ENCODE assay signal across 12 mouse cellular contexts in the genomic region with DNA sequence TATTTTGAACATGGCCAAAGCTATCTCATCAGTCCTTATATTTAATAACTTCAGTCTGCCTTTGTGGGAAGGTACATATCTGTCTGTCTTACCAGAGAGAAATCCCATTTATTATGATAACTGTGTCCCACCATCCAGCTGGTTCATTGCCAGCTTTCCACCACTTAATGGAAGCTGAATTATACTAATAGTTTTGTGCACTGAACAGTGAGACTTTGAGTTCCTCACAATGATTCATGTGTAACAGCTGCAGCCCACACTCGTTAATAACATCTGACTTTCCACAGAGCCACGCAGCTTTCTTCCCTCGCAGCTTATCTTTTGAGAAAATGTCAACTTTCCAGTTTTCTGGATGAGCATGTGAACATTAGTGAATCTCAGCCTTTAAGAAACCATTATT.
DNase-seq lines count a peak whose midpoint lies in the region; ATAC-seq lines count a peak whose summit lies in the region.
"Had no signal": no experiment of that assay in that cellular context is flagged by ENCODE, and none has a peak within 500 bp of the region (broad histone marks: within the 10 kb centered on the region; RNA-seq: fewer than 3 reads in every experiment).

No protein-coding gene starts in this region.

- H3K4me2 ChIP-seq in hindbrain, embryonic 11.5 days (replicated peaks; ENCODE audit: low read depth, low read length): no peak overlapping the region
- H3K4me2 ChIP-seq: limb, embryonic 13.5 days; neural tube, embryonic 12.5 days had no signal

- H3K27me3 ChIP-seq in hindbrain, embryonic 11.5 days (ENCODE audit: control insufficient read depth, insufficient read depth, low read length): no peaks in the 10 kb centered on the region
- H3K27me3 ChIP-seq in hindbrain, embryonic 10.5 days (ENCODE audit: insufficient read depth, poor library complexity, severe bottlenecking): no peaks in the 10 kb centered on the region
- H3K27me3 ChIP-seq: limb, embryonic 13.5 days; neural tube, embryonic 12.5 days had no signal

- no peaks in the 10 kb centered on the region for H3K9me3 ChIP-seq in hindbrain, embryonic 11.5 days (ENCODE audit: control insufficient read depth, low read length)
- no peaks in the 10 kb centered on the region for H3K9me3 ChIP-seq in hindbrain, embryonic 10.5 days
- H3K9me3 ChIP-seq: limb, embryonic 13.5 days; neural tube, embryonic 12.5 days had no signal

- intact Hi-C loops in heart, postnatal 14 days (cut with DNase I): no loop called here

- no peak overlapping the region for H3K27ac ChIP-seq in hindbrain, embryonic 11.5 days (ENCODE audit: low read depth, low read length)
- H3K27ac ChIP-seq in hindbrain, embryonic 10.5 days: no peak overlapping the region
- H3K27ac ChIP-seq: limb, embryonic 13.5 days; macrophage; neural tube, embryonic 12.5 days had no signal

- no peak overlapping the region for H3K9ac ChIP-seq in hindbrain, embryonic 11.5 days (ENCODE audit: low read depth, low read length)
- H3K9ac ChIP-seq: limb, embryonic 13.5 days; neural tube, embryonic 12.5 days had no signal

- WGBS in hindbrain, embryonic 11.5 days: 71% methylated on average over 3 of the region's 3 CpGs
- 81% methylated on average over 3 of the region's 3 CpGs for WGBS in hindbrain, embryonic 10.5 days

- ATAC-seq in hindbrain, embryonic 11.5 days (ENCODE audit: low FRiP score): 0 out of 2 replicates have a peak, but pooled peaks have one; percentile 20

- no peaks in the 10 kb centered on the region for H3K36me3 ChIP-seq in hindbrain, embryonic 11.5 days (ENCODE audit: control insufficient read depth, insufficient read depth, low read length)
- H3K36me3 ChIP-seq in hindbrain, embryonic 10.5 days: no peaks in the 10 kb centered on the region
- H3K36me3 ChIP-seq: limb, embryonic 13.5 days; neural tube, embryonic 12.5 days had no signal

- DNase-seq in hindbrain, embryonic 11.5 days (ENCODE audit: low spot score): no peak
- no peak for DNase-seq in hindbrain, embryonic 10.5 days (ENCODE audit: low spot score)
- DNase-seq in lung, postnatal 36 days: peak; percentile 4
- DNase-seq in lung, adult 18-20 months: no peak
- DNase-seq in brain, adult 2 months (ENCODE audit: low read depth, low spot score): peak; percentile 71
- DNase-seq in heart, postnatal 14 days: peak; percentile 14 to 26
- DNase-seq in cerebellum, adult 11-12 months: no peak
- DNase-seq: adrenal gland, adult 8-10 months; cerebellum, adult 9-11 months had no signal

- no peaks in the 10 kb centered on the region for H3K4me1 ChIP-seq in hindbrain, embryonic 11.5 days (replicated peaks; ENCODE audit: control insufficient read depth, insufficient read depth, low read length)
- H3K4me1 ChIP-seq in hindbrain, embryonic 10.5 days (replicated peaks): no peaks in the 10 kb centered on the region
- H3K4me1 ChIP-seq: limb, embryonic 13.5 days; neural tube, embryonic 12.5 days had no signal

- H3K4me3 ChIP-seq in hindbrain, embryonic 11.5 days (ENCODE audit: low read depth, low read length): no peak overlapping the region
- no peak overlapping the region for H3K4me3 ChIP-seq in hindbrain, embryonic 10.5 days
- H3K4me3 ChIP-seq: limb, embryonic 13.5 days; neural tube, embryonic 12.5 days had no signal

Comparison
In these comparisons a context has a peak if more than half of its experiments do, and no peak if none do; other contexts are left out.
1. DNase-seq: peak in lung, postnatal 36 days (single experiment), brain, adult 2 months (single experiment) and heart, postnatal 14 days (2 of 2); none in hindbrain, embryonic 11.5 days (single experiment), hindbrain, embryonic 10.5 days (single experiment), lung, adult 18-20 months (0 of 2) and cerebellum, adult 11-12 months (single experiment).